Mouse (Mus musculus) heart, postnatal 36 days (tissue): Measurements from ENCODE around the gene Tatdn2. TPM values are rescaled to one million over a fixed set of nuclear protein-coding genes. Genes with fewer than 3 reads are reported as not detected.
"Not testable (repeated sequence)": the region's sequence is repeated elsewhere in the genome, so short reads cannot be mapped to it uniquely, and the experiment has no call there.

Source experiments
- DNase-seq, 2 experiments: peaks; one replicate each; pipeline ENCODE4 v3.0.0; 2021 to 2022
- intact Hi-C: fragments of 180-260 bp; cut with DNase I; formaldehyde crosslinking; loops from one replicate; pipeline ENCODE4 v1.15.1; 2025
- total RNA-seq, 2 experiments: library from RNA; stranded (reverse); gene quantifications; 2 replicates each; pipeline ENCODE4 v1.2.3; 2021

Tatdn2 gene
- total RNA-seq, 2 experiments from 2014 or later = 56.1 to 62.1 TPM

DNA sequence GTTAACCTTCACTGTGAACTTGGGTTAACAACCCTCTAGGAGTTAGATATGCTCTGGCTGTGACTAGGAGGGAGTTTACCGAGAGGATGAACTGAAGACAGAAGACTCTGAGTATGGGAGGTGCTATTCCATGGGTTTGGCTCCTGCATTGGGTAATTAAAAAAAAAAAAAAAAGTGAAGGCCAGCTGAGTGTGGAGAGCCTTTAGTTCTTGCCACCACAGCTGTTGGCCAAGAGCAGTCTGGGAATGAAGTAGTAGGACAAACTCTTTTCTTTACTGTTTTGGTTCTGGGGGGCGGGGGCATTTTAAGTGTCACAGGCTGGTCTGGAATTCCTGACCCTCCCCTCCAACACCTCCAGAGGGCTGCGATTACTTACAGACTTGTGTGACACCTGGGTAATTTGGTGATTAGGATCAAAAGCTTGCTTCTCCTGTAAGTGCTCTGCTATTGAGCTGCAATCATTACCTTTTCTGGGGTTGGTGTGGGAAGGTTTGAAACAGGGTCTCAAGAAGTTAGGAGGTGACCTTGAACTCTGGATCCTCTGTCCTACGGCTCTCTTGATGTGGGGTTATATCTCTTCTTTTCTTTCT is 989 bp upstream of the Tatdn2 start:
- intact Hi-C loops = loop anchor here (1.0 to 5.0 kb wide), 3 partner anchors 15 to 164 kb away; partner anchors contain the start of genes Emc3, Fancd2 and Irak2

DNA sequence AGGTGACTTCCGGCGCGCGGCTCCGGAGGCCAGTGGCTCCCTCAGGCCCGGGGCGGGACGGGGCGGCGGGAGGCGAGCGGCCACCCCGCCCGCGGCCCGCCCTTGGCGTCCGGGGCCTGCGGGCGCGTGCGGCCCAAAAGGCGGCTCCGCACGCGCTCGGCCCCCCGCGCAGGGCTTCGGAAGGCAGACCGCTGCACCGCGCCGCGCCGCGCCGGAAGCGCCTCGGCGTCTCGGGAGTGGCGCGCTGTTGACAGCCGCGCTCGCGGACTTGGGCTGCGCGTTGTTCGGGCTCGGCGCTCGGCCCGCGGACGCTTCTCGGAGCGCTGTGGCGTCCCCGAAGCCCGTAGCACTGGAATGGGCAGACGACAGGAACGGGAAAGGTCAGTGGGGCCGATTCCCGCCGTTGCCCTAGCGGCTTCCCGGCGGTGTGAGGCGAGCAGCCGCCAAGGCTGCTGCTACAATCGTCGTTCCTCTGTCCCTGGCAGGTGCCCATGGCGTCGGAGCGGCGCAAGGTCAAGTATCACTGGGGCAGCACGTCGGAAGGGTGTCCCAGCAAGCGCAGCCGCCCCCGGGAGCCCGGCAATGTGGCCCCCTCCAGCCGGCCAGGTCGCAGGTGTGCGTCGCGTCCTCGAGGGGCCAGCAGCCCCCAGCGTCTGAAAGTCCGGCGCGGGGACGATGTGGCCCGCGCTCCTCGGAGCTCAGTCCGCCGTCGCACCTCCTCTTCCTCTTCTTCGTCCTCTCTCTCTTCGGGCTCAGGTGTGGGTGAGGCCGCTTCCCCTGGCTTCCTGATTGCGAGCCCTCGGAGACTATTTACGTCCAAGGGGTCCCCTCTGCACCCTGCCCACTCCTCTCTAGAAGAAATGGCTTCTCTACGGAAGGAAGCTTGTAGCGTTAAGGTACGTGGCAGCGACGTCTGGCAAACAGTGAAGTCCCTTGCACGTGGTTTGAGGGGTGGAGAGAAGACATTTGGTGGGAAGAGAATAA is 664 bp downstream of the Tatdn2 start:
- intact Hi-C loops = loop anchor here (2.0 to 5.0 kb wide), 3 partner anchors 39 to 165 kb away; partner anchors contain the start of genes Emc3, Fancd2 and Irak2
- peak in 1 of 2 experiments; percentile 48 for DNase-seq

More for the DNA sequence above, 989 bp upstream of the Tatdn2 start:
- DNase-seq = peak in 1 of 2 experiments; percentile 16

- intact Hi-C loops = no loop called here
- DNase-seq = no peak
Observed at GRCm38 (mm10) chr6:113712718-113713117, 15.9 kb downstream of the Tatdn2 start.

- intact Hi-C loops, DNase-seq: not testable (repeated sequence)
Observed at GRCm38 (mm10) chr6:113713389-113713788, 16.5 kb downstream of the Tatdn2 start.

GRCm38 (mm10) chr6:113714276-113714675 is 17.4 kb downstream of the Tatdn2 start:
- intact Hi-C loops = no loop called here
- no peak for DNase-seq

DNA sequence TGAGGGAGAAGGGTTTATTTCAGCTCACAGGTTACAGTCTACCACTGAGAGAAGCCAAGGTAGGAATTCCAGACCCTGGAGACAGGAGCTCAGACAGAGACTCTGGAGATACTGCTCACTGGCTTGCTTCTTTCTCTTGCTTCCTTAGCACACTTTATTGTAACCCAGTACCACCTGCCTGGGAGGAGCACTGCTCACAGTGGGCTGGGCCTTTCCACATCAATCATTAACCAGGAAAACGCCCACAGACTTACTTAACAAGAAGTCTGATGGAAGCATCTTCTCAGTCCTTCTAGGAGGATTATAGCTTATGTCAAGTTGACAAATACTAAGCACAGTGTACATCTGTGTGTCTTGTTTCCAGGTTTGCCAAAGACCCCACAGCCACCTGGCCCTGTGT is 17.9 kb downstream of the Tatdn2 start:
- no peak for DNase-seq
- intact Hi-C loops = no loop called here

DNA sequence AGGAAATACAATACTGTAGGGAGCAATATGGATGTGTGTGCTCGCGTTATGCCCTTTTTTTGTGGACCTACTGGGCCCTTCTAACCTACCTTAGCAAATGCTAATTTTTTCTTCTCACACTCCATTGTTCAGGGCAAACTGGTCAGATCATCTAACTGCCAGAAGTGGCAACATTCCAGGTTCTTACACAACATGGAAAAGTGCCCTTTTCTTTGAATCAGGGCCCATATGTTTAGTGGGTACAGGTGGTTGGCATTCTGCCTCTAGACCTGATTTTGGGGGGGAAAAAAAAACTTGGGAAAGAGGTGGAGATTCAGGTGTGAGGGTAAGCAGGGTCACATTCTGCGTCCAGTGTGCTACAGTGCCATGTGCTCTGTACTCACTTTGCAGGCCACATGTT is 20.7 kb downstream of the Tatdn2 start:
- DNase-seq = no peak
- intact Hi-C loops = no loop called here

GRCm38 (mm10) chr6:113719878-113720277 is 23.0 kb downstream of the Tatdn2 start, which contains the start of gene Ghrl:
TSS of gene Ghrl (minus strand) at chr6:113719880.
- DNase-seq = no peak
- intact Hi-C loops = no loop called here

DNA sequence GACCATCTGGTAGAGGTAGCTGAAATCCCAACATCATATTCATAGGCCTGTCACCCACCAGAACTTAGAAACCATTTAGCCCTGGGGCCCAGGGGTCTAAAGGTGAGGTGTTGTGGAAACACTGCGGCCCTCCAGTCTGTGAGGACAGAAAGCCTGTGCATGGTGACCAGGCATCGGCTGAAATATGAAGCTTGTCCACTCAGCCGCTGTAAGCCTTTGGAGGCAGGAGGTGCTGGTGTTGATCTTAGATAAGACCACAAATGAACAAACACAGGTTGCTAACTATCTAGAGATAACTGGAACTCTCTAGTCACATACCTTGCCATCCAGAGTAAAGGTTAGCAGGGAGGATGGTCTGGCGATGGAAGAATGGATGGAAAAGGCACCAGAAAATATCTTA is 24.2 kb downstream of the Tatdn2 start:
- intact Hi-C loops = no loop called here
- DNase-seq = no peak

GRCm38 (mm10) chr6:113728181-113728580 is 31.3 kb downstream of the Tatdn2 start:
- intact Hi-C loops = no loop called here
- no peak for DNase-seq

DNA sequence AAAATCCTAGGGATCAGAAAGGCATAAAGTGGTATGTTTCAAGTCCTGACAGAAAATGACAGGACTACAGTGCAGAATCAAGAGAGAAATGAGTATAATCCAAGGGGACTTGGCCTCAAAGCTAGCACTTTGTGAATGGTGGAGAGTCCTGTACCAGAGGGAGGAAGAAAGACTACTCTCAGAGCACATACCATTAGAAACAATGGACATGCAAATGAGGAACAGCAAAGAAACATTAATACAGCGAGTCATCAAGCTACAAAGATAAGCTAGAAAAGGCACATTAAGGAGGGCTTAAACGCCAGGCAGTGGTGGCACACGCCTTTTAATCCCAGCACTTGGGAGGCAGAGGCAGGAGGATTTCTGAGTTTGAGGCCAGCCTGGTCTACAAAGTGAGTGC is 34.4 kb downstream of the Tatdn2 start:
- DNase-seq = no peak
- intact Hi-C loops = no loop called here

DNA sequence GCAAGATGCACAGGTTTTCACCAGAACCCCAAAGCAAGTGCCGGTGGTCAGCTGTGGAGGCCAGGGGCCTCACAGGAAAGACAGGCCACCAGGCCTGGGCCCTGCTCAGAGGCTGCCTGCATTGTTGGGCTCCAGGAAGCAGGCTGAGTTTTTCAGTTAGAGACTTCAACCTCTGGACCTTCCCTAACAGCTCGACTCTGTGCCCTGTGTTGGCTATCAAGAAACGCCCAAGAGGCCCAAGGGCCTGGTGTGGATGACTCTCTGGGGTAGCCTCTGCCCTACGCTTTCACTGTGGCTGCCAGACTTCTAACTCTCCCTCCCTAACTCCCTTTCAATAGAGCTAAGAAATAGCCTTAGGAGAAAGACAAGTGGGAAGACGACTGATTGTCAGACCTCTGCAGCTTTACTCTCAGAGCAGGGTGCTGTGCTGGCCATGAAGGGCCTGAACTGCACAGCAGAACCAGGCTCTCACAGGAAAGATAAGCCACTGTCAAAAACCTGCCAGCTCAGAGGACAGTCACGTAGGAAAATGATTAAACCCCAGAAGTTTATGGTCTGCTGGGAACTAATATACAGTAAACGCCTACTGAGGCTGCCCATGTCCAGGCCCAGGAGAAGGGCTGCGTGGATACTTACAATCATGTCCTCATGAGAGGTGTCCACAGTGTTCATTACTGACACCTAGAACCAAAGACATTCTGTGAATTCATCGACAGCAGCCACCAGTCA is 40.6 kb downstream of the Tatdn2 start:
- no peak for DNase-seq

DNA sequence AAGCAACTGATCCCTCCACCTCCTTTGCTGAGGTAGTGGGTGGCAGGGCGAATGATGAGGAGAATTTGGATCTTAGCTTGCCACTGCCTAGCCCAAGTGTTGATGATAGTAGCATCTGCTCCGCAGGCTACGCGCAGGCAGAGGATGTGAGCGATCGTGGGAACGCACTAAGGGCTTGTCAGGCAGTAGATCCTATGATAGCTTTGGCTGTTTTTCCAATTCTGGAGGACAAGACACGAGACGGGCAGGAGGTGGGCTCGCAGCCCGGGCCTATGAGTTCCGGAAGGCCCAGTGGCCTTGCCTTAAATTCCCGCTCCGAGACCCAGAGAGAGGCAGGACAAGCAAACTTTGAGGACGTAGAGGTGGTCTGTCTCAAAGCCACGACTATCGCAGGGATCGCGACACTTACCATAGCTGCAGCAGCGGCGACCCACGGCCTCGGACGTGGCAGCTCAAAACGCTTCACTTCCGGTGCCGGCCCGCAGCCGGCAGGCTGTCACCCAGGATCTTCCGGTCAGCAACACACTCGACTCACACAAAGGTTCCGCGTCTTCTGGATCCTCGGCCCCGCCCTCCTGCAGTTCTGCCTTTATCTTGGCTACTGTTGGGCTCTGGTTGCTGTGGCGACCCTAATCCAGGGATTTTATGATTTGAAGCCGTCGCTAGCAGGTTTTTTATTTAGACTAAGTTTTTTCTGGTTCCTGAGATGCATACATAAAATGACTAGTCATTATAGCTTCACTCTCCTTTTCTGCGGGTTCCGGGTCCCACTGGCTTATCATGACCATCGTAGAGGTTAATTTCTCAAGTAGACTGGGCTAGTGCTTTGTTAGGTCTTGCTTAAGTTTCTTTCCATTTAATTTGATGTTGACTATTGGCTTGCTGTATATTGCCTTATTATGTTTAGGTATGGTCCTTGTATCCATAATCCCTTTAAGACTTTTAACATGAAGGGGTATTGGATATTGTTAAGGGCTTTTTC is 43.7 kb downstream of the Tatdn2 start, which contains the start of gene Sec13:
TSS of gene Sec13 (minus strand) at position 508 of the 982 bp plus-strand sequence.
- intact Hi-C loops = no loop called here
- DNase-seq = peak; percentile 88 to 89

More for the DNA sequence above, 40.6 kb downstream of the Tatdn2 start:
- intact Hi-C loops = loop anchor here (2.0 kb wide), 1 partner anchor 39 kb away; no protein-coding TSS in a partner anchor

DNA sequence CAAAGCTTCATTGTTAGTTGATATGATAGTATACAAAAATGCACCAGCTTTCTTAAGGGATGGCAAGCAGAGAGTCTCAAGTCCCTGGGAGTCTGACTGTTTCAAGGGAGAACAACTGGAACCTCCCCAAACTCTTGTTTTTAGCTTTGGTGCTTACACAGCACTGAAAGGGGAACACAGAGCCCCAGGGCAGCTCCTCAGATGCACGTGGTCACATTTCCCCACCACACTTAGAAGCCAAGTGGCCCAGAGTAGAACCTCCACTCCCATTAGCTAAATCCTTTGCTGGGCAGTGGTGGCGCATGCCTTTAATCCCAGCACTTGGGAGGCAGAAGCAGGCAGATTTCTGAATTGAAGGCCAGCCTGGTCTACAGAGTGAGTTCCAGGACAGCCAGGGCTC is 44.6 kb downstream of the Tatdn2 start:
- intact Hi-C loops = no loop called here

DNA sequence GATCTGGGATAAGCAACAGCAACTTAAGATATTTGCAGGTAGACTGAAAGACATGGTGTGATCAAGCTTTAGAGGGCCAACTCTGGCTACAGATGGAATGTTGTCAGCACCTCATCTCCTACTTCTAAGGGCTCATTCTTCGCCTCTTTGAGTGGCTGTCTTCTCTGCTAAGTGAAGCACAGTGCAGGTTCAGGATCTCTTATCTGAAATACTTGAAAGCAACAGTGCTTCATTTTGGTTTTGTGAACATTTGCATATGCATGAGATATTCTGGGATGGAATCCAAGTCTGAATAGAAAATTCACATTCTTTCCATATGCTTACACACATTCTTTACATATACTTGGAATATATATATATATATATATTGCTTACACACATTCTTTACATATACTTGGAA is 45.5 kb downstream of the Tatdn2 start:
- intact Hi-C loops = no loop called here
- no peak for DNase-seq

More for the DNA sequence above, 44.6 kb downstream of the Tatdn2 start:
- DNase-seq = no peak

GRCm38 (mm10) chr6:113743111-113743510 is 46.3 kb downstream of the Tatdn2 start:
- intact Hi-C loops = no loop called here
- DNase-seq = no peak

- DNase-seq = no peak
- intact Hi-C loops = no loop called here
Observed at GRCm38 (mm10) chr6:113745117-113745516, 48.3 kb downstream of the Tatdn2 start.

DNA sequence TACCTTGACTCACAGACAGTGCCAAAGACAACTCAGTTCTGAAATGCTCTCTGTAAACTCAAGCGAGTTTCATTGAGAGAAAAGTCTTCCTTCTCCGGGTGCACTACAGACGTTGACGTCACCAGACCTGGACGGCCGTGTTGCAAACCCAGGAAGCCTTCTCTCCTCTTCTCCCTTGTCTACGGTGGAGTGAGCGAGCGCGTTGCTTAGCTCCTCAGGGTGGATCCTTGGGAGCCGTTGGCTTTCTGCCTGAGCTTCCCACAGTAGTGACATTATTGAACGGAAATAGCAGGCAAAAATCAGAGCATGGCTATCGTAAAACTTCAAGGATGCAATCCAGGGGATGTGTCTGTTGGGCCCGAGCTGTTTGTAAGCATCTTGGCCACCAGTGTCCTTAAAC is 50.4 kb downstream of the Tatdn2 start:
- no peak for DNase-seq
- intact Hi-C loops = no loop called here

DNA sequence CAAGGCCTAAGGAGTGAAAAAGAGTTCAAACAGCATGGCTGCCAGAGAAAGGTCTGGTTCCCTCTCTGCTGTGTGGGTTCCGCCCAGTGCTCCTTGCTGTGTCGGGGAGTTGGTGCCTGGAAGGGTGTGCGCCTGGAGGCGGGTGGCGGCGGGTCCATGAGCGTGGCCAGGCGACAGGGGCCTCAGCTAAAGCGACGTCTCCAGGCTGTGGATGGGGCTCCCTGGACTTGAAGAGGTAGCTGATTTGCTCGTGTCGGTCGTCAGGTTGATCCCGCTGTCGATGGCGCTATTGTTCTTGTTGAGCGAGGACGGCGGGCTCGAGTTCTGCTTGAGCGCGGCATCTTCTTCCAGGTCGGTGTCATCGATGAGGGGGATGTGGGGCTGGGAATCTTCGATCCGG is 51.5 kb downstream of the Tatdn2 start:
- DNase-seq = no peak
- intact Hi-C loops = no loop called here
